Mouse (Mus musculus): ENCODE measurements around the gene Nipal3.

Nipal3 gene

GRCm38 (mm10) chr4:135494521-135495396 lies at the start of gene Nipal3, which contains the start of gene Stpg1:
TSS of gene Nipal3 (minus strand) at chr4:135495038.
TSS of gene Stpg1 (plus strand) at chr4:135494790.
- peak; percentile 96 for DNase-seq (ENCODE audit: low read depth, low spot score)

GRCm38 (mm10) chr4:135544284-135544683 lies 49.4 kb upstream of the Nipal3 start:
- DNase-seq (ENCODE audit: low read depth, low spot score), result no peak

- no peak for DNase-seq (ENCODE audit: low read depth, low spot score)
Observed at GRCm38 (mm10) chr4:135540057-135540456, 45.2 kb upstream of the Nipal3 start.

- no peak for DNase-seq (ENCODE audit: low read depth, low spot score)
Observed at GRCm38 (mm10) chr4:135539056-135539455, 44.2 kb upstream of the Nipal3 start.

GRCm38 (mm10) chr4:135535021-135535420 lies 40.2 kb upstream of the Nipal3 start:
- DNase-seq (ENCODE audit: low read depth, low spot score), result no peak

GRCm38 (mm10) chr4:135533001-135533400 lies 38.2 kb upstream of the Nipal3 start:
- DNase-seq (ENCODE audit: low read depth, low spot score), result no peak

- DNase-seq (ENCODE audit: low read depth, low spot score), result no peak
Observed at GRCm38 (mm10) chr4:135531771-135532613, 37.2 kb upstream of the Nipal3 start.

- DNase-seq (ENCODE audit: low read depth, low spot score), result no peak
Observed at GRCm38 (mm10) chr4:135531236-135531635, 36.4 kb upstream of the Nipal3 start.

GRCm38 (mm10) chr4:135530270-135530669 lies 35.4 kb upstream of the Nipal3 start:
- peak; percentile 15 for DNase-seq (ENCODE audit: low read depth, low spot score)

- no peak for DNase-seq (ENCODE audit: low read depth, low spot score)
Observed at GRCm38 (mm10) chr4:135526039-135526710, 31.3 kb upstream of the Nipal3 start.

GRCm38 (mm10) chr4:135525057-135525456 lies 30.2 kb upstream of the Nipal3 start:
- no peak for DNase-seq (ENCODE audit: low read depth, low spot score)

GRCm38 (mm10) chr4:135523939-135524338 lies 29.1 kb upstream of the Nipal3 start:
- DNase-seq (ENCODE audit: low read depth, low spot score), result no peak

- DNase-seq (ENCODE audit: low read depth, low spot score), result peak; percentile 9
Observed at GRCm38 (mm10) chr4:135520421-135520820, 25.6 kb upstream of the Nipal3 start.

GRCm38 (mm10) chr4:135518135-135518534 lies 23.3 kb upstream of the Nipal3 start:
- DNase-seq (ENCODE audit: low read depth, low spot score), result no peak

GRCm38 (mm10) chr4:135516351-135517316 lies 21.8 kb upstream of the Nipal3 start:
- DNase-seq (ENCODE audit: low read depth, low spot score), result peak; percentile 72

- DNase-seq (ENCODE audit: low read depth, low spot score), result no peak
Observed at GRCm38 (mm10) chr4:135514925-135515324, 20.1 kb upstream of the Nipal3 start.

GRCm38 (mm10) chr4:135513865-135514264 lies 19.0 kb upstream of the Nipal3 start:
- no peak for DNase-seq (ENCODE audit: low read depth, low spot score)

GRCm38 (mm10) chr4:135509515-135509914 lies 14.7 kb upstream of the Nipal3 start:
- no peak for DNase-seq (ENCODE audit: low read depth, low spot score)

- DNase-seq (ENCODE audit: low read depth, low spot score), result peak; percentile 78
Observed at GRCm38 (mm10) chr4:135508419-135509039, 13.7 kb upstream of the Nipal3 start.

Data from CD4-positive, CD25-positive, alpha-beta regulatory T cell, adult 2 months (primary cell).